Mouse (Mus musculus): ENCODE data around the gene Fdps. TPM values are rescaled to one million over a fixed set of nuclear protein-coding genes. Genes with fewer than 3 reads are reported as not detected.

Fdps gene
- 284 and 291 TPM in 2 replicates for polyA plus RNA-seq (2016; fragmentation: Nextera tagmentation; extraction: Ambion mirVana)

DNA sequence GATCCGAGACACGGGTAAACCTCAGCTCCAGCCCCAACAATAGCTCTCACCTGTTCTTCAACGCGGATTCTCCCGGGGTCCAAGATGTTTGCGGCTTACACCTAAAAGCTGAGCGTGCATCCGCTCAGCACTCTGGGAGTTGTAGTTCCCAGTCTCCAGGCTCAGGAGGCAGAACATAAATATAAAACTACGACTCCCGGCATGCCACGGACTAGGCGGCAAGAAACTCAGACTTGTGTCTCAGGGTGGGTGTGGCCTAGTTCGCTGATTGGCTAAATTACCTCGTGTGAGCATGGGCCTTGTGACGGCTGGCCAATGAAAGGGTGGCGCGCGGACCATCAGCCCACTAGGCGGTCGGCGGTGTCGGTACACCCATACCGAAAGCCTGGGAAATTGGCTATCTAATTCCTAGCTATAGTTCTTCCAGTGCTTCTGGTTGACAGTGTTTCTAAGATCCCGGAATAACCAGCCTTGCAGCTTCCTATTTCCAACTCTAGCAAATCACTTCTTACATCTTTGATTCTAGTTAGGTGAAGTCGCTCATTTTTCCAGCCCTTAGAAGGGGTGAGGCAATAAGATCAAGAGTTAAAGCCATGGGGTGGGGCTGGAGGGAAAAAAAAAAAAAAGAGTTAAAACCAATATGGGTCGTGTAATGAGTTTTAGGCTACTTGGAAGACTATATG is at the start of gene Fdps:
Gene Fdps (minus strand): TSS at position 148 of the 683 bp plus-strand sequence.
- WGBS (ENCODE audit: insufficient replicate concordance), result 0% methylated on average over 26 of the region's 26 CpGs
- peak; percentile 98 for ATAC-seq
- peaks cover 43% of the 10 kb centered on the region for H3K4me1 ChIP-seq
- peak within 1 kb of the TSS; percentile 84 for H3K9ac ChIP-seq
- peak within 1 kb of the TSS; percentile 95 for H3K4me2 ChIP-seq
- peak within 1 kb of the TSS; percentile 89 for H3K27ac ChIP-seq
- H3K9me3 ChIP-seq (replicated peaks), result no peaks in the 10 kb centered on the region
- H3K36me3 ChIP-seq, result peaks cover 35% of the 10 kb centered on the region
- H3K27me3 ChIP-seq (replicated peaks), result no peaks in the 10 kb centered on the region
- H3K4me3 ChIP-seq, result peak within 1 kb of the TSS; percentile 80

- peaks cover 34% of the 10 kb centered on the region for H3K36me3 ChIP-seq
- no peak for ATAC-seq
- H3K9me3 ChIP-seq (replicated peaks), result no peaks in the 10 kb centered on the region
- peak overlapping the region; percentile 57 for H3K9ac ChIP-seq
- 71% methylated on average over 14 of the region's 14 CpGs for WGBS (ENCODE audit: insufficient replicate concordance)
- H3K27me3 ChIP-seq (replicated peaks), result peaks cover 56% of the 10 kb centered on the region
- H3K4me2 ChIP-seq, result peak overlapping the region; percentile 71
- H3K27ac ChIP-seq, result peak overlapping the region; percentile 79
- H3K4me1 ChIP-seq, result peaks cover 87% of the 10 kb centered on the region
- no peak overlapping the region for H3K4me3 ChIP-seq
Measured at GRCm38 (mm10) chr3:89148567-89148966, 46.8 kb upstream of the Fdps start.

- Histone ChIP-seq H3K27me3 (replicated peaks) (peaks cover 52% of the 10 kb centered on the region), H3K4me3 (peak overlapping the region; percentile 42), H3K27ac (peak overlapping the region; percentile 79), H3K9ac (peak overlapping the region; percentile 57), H3K4me1 (peaks cover 93% of the 10 kb centered on the region), H3K9me3 (replicated peaks) (no peaks in the 10 kb centered on the region), H3K4me2 (peak overlapping the region; percentile 71), H3K36me3 (peaks cover 40% of the 10 kb centered on the region)
- ATAC-seq, result no peak
- 9% methylated on average over 15 of the region's 15 CpGs for WGBS (ENCODE audit: insufficient replicate concordance)
Measured at GRCm38 (mm10) chr3:89147979-89148311, 46.2 kb upstream of the Fdps start.

DNA sequence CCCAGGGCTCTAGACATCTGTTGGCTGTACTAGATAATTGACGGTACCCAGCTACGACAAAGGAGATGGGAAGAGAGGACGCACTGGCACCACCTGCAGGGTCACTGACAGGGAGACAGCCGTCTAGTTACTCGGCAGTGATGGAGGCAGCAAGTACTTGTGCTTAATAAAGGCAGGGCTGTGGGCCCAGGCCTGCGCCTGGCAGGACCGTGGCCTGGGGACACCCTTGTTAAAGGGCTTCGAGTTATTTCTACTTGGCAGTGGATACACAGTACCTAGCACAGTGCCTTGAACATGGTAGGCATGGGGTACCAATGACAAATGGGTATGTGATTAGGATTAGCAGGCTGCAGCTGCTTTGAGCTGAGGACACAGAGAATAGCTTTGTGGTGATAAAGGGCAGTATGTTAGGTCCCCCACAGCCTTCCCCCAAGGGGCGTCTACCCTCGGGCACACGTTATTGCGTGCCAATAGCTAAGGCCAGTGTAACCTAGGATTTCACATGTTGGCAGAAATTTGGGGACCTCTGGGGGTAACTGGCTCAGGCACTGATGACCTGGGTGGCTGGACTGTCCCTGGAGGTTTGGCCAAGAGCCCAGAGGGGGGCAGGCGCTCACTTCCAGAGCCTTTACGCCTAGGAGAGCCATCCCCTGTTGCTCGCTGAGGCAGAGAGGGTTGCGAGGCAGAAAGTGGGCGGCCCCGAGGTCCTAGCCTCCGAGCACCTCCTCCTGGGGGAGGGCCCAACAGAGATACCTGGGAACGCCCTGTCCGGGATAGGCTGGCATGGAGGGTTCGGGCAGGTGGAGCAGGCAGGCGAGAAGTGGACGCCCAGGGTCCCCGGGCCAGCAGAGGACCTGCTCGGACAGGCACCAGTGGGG is 45.6 kb upstream of the Fdps start:
- Histone ChIP-seq H3K27me3 (replicated peaks) (peaks cover 46% of the 10 kb centered on the region), H3K36me3 (peaks cover 46% of the 10 kb centered on the region), H3K9ac (peak overlapping the region; percentile 57), H3K4me1 (peaks cover 92% of the 10 kb centered on the region), H3K4me2 (peak overlapping the region; percentile 71), H3K9me3 (replicated peaks) (no peaks in the 10 kb centered on the region), H3K27ac (peak overlapping the region; percentile 79), H3K4me3 (peak overlapping the region; percentile 42)
- WGBS (ENCODE audit: insufficient replicate concordance), result 17% methylated on average over 26 of the region's 26 CpGs
- peak; percentile 90 for ATAC-seq

DNA sequence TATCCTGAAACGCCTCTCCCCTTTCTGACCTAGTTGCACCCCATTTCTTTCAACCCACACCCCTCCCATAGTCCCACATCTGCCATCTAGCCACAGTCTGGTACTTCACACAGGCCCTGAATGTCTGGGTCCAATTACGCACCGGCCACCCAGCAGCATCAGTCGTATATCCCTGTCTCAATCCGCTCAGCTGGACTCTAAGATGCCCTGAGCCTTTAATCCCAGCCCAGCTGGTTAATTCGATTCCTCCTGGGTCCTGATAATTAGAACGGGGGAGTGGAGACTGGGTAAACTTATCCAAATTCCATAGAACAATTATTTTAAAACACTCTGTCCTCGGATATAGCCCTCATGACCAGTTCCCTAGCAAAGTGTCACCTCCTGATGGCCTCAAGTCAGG is 43.8 kb upstream of the Fdps start:
- Histone ChIP-seq H3K36me3 (peaks cover 64% of the 10 kb centered on the region), H3K27me3 (replicated peaks) (peaks cover 33% of the 10 kb centered on the region), H3K4me3 (no peak overlapping the region), H3K4me2 (no peak overlapping the region), H3K4me1 (peaks cover 92% of the 10 kb centered on the region), H3K9ac (no peak overlapping the region), H3K27ac (peak overlapping the region; percentile 79), H3K9me3 (replicated peaks) (no peaks in the 10 kb centered on the region)
- 77% methylated on average over 8 of the region's 8 CpGs for WGBS (ENCODE audit: insufficient replicate concordance)
- ATAC-seq, result no peak

DNA sequence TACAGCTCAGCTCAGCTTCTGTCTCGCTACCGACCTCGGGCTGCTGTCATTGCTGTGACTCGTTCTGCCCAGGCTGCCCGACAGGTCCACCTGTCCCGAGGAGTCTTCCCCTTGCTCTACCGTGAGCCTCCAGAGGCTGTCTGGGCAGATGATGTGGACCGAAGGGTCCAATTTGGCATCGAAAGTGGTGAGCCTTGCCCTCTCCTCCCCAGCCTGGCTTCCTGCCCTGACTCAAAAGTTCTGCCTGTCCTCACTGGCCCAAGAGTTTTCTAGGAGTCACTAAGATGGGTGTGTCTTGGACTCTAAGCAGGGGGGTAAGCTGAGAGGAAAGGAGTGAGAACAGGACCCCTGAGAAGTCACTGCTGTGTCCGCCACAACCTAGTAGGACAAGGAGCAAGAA is 43.1 kb upstream of the Fdps start:
- 72% methylated on average over 10 of the region's 10 CpGs for WGBS (ENCODE audit: insufficient replicate concordance)
- Histone ChIP-seq H3K27me3 (replicated peaks) (peaks cover 26% of the 10 kb centered on the region), H3K4me2 (no peak overlapping the region), H3K9me3 (replicated peaks) (no peaks in the 10 kb centered on the region), H3K27ac (peak overlapping the region; percentile 79; the same call in 1 of the 2 replicates), H3K36me3 (peaks cover 72% of the 10 kb centered on the region), H3K4me1 (peaks cover 94% of the 10 kb centered on the region), H3K4me3 (no peak overlapping the region), H3K9ac (0 out of 2 replicates have a peak overlapping the region, but pooled peaks have one; percentile 14)
- no peak for ATAC-seq

DNA sequence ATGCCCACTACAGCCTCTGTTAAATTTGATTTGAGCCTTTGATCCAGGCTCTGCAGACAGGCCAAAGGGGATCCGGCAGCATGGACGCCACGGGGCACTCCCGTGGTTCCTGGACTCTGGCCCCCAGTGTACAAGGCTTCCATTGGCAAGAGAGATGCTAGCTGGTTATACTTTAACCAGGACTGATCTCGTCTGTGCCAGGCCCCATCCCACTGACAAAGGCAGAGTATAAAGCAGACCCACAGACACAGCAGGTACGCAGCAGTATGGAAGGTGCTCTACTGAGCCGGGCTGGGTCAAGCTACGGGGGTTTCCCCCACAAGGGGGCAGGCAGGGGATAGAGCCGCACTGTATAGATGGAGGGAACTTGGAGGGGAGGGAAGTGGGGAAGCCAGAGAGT is 34.6 kb upstream of the Fdps start:
- Histone ChIP-seq H3K4me1 (peaks cover 88% of the 10 kb centered on the region), H3K9me3 (replicated peaks) (no peaks in the 10 kb centered on the region), H3K27ac (peak overlapping the region; percentile 97), H3K9ac (peak overlapping the region; percentile 95), H3K27me3 (replicated peaks) (no peaks in the 10 kb centered on the region), H3K4me3 (peak overlapping the region; percentile 81), H3K36me3 (peaks cover 43% of the 10 kb centered on the region), H3K4me2 (peak overlapping the region; percentile 78)
- WGBS (ENCODE audit: insufficient replicate concordance), result 10% methylated on average over 9 of the region's 9 CpGs
- peak; percentile 47 for ATAC-seq

DNA sequence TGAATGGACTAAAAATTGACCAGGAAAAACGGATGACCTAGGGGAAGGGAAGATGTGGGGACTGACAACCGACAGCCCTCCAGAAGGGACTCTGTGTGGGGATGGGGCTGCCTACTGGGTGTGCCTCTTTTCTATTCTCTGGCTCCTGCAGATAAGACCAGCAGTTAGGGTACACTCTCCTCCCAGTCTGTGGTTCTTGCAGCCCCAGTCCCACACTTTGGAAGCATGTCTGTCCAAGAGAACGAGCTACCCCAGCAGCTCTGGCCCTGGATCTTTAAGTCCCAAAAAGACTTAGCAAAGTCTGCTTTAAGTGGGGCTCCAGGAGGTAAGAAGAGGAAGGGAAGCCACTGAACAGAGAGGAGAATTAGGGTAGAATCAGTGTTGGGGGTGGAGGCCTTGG is 34.2 kb upstream of the Fdps start, which contains the start of gene Pklr:
Gene Pklr (plus strand): TSS at position 185 of the 400 bp plus-strand sequence.
- peak within 1 kb of the TSS; percentile 97 for H3K27ac ChIP-seq
- H3K4me1 ChIP-seq, result peaks cover 86% of the 10 kb centered on the region
- H3K9me3 ChIP-seq (replicated peaks), result no peaks in the 10 kb centered on the region
- H3K36me3 ChIP-seq, result peaks cover 39% of the 10 kb centered on the region
- H3K27me3 ChIP-seq (replicated peaks), result no peaks in the 10 kb centered on the region
- WGBS (ENCODE audit: insufficient replicate concordance), result 9% methylated on average over 3 of the region's 3 CpGs
- H3K9ac ChIP-seq, result peak within 1 kb of the TSS; percentile 95
- peak within 1 kb of the TSS; percentile 78 for H3K4me2 ChIP-seq
- H3K4me3 ChIP-seq, result peak within 1 kb of the TSS; percentile 81
- peak; percentile 66 for ATAC-seq

- Histone ChIP-seq H3K27me3 (replicated peaks) (no peaks in the 10 kb centered on the region), H3K9ac (peak overlapping the region; percentile 74), H3K36me3 (peaks cover 17% of the 10 kb centered on the region), H3K4me1 (peaks cover 85% of the 10 kb centered on the region), H3K9me3 (replicated peaks) (no peaks in the 10 kb centered on the region), H3K4me2 (peak overlapping the region; percentile 84), H3K4me3 (peak overlapping the region; percentile 54), H3K27ac (peak overlapping the region; percentile 97)
- ATAC-seq, result no peak
- WGBS (ENCODE audit: insufficient replicate concordance), result 19% methylated on average over 1 of the region's 1 CpGs
Measured at GRCm38 (mm10) chr3:89133752-89134151, 32.0 kb upstream of the Fdps start.

GRCm38 (mm10) chr3:89133063-89133450 is 31.3 kb upstream of the Fdps start:
- no peak for ATAC-seq
- peak overlapping the region; percentile 54 for H3K4me3 ChIP-seq
- no peaks in the 10 kb centered on the region for H3K27me3 ChIP-seq (replicated peaks)
- H3K4me2 ChIP-seq, result peak overlapping the region; percentile 84
- H3K9me3 ChIP-seq (replicated peaks), result no peaks in the 10 kb centered on the region
- H3K27ac ChIP-seq, result peak overlapping the region; percentile 97
- H3K9ac ChIP-seq, result peak overlapping the region; percentile 74
- peaks cover 85% of the 10 kb centered on the region for H3K4me1 ChIP-seq
- peaks cover 10% of the 10 kb centered on the region for H3K36me3 ChIP-seq
- 38% methylated on average over 7 of the region's 7 CpGs for WGBS (ENCODE audit: insufficient replicate concordance)

GRCm38 (mm10) chr3:89132285-89133062 is 30.7 kb upstream of the Fdps start:
- peak overlapping the region; percentile 74 for H3K9ac ChIP-seq
- no peaks in the 10 kb centered on the region for H3K27me3 ChIP-seq (replicated peaks)
- peaks cover 84% of the 10 kb centered on the region for H3K4me1 ChIP-seq
- no peaks in the 10 kb centered on the region for H3K9me3 ChIP-seq (replicated peaks)
- H3K4me3 ChIP-seq, result peak overlapping the region; percentile 54
- peaks cover 5% of the 10 kb centered on the region for H3K36me3 ChIP-seq
- ATAC-seq, result peak; percentile 91
- WGBS (ENCODE audit: insufficient replicate concordance), result 6% methylated on average over 30 of the region's 30 CpGs
- peak overlapping the region; percentile 84 for H3K4me2 ChIP-seq
- H3K27ac ChIP-seq, result peak overlapping the region; percentile 97
